8 mouse cellular contexts compared by ENCODE assay signal in genomic region chr19:5964804-5965203, GRCm38 (mm10). TPM values are rescaled to one million over a fixed set of nuclear protein-coding genes. Genes with fewer than 3 reads are reported as not detected.
A peak's percentile ranks its signal among the peaks of the same experiment; 100 is the strongest.
DNase-seq lines count a peak whose midpoint lies in the region; ATAC-seq and TF ChIP-seq lines count a peak whose summit lies in the region.

No protein-coding gene starts in this region.

- H3K9ac ChIP-seq in forebrain, embryonic 15.5 days (replicated peaks): peak overlapping the region; percentile 69; the same call in 1 of the 2 replicates
- peak overlapping the region; percentile 14; the same call in 1 of the 2 replicates for H3K9ac ChIP-seq in liver, embryonic 16.5 days (ENCODE audit: low read depth, low read length)

- H3K4me1 ChIP-seq in forebrain, embryonic 15.5 days: peaks cover 25% of the 10 kb centered on the region
- H3K4me1 ChIP-seq in liver, embryonic 16.5 days (ENCODE audit: control insufficient read depth, low read depth, low read length): peaks cover 59% of the 10 kb centered on the region

- peak overlapping the region; percentile 92 for H3K4me2 ChIP-seq in forebrain, embryonic 15.5 days (replicated peaks)
- peak overlapping the region; percentile 85 for H3K4me2 ChIP-seq in liver, embryonic 16.5 days (ENCODE audit: low read depth, low read length)

- H3K9me3 ChIP-seq in forebrain, embryonic 15.5 days: no peaks in the 10 kb centered on the region
- no peaks in the 10 kb centered on the region for H3K9me3 ChIP-seq in liver, embryonic 16.5 days (replicated peaks; ENCODE audit: control insufficient read depth, low read length)

- H3K36me3 ChIP-seq in forebrain, embryonic 15.5 days: no peaks in the 10 kb centered on the region
- H3K36me3 ChIP-seq in liver, embryonic 16.5 days (ENCODE audit: control insufficient read depth, insufficient read depth): no peaks in the 10 kb centered on the region; the same call in 1 of the 2 replicates

- ATAC-seq in forebrain, embryonic 15.5 days (replicated peaks): no peak
- no peak for ATAC-seq in liver, embryonic 16.5 days (ENCODE audit: low read depth)

- WGBS in forebrain, embryonic 15.5 days: 90% methylated on average over 2 of the region's 2 CpGs
- WGBS in liver, embryonic 16.5 days (ENCODE audit: insufficient replicate concordance): 78% methylated on average over 2 of the region's 2 CpGs

- H3K4me3 ChIP-seq in gastrocnemius, adult 2 months: peak overlapping the region; percentile 75; the same call in 1 of the 2 replicates
- peak overlapping the region; percentile 60 for H3K4me3 ChIP-seq in forebrain, embryonic 15.5 days
- peak overlapping the region; percentile 84 for H3K4me3 ChIP-seq in liver, embryonic 16.5 days (ENCODE audit: low read depth, low read length)

- intact Hi-C loops in gastrocnemius, adult 2 months (cut with DNase I): loop anchor here (1.0 to 2.0 kb wide), 4 partner anchors 49 to 162 kb away; no protein-coding TSS in a partner anchor
- intact Hi-C loops in gastrocnemius, postnatal 36 days (cut with DNase I): loop anchor here (5.0 kb wide), 1 partner anchor 157 kb away; no protein-coding TSS in a partner anchor
- intact Hi-C loops in left cerebral cortex, postnatal 10 days (cut with DNase I): loop anchor here (2.0 kb wide), 2 partner anchors 54 to 80 kb away; no protein-coding TSS in a partner anchor

- DNase-seq in gastrocnemius, adult 2 months: no peak
- no peak for DNase-seq in gastrocnemius, postnatal 36 days
- DNase-seq in B cell, adult 2 months: peak; percentile 12 to 13
- DNase-seq in left cerebral cortex, postnatal 10 days (ENCODE audit: extremely low spot score in 1 of 2, low spot score in 2 of 2): no peak
- no peak for DNase-seq in cerebellum, adult 8-10 months
- no peak for DNase-seq in right cerebral cortex, postnatal 36 days (ENCODE audit: low spot score in 2 of 2)

- H3K27me3 ChIP-seq in forebrain, embryonic 15.5 days: no peaks in the 10 kb centered on the region
- no peaks in the 10 kb centered on the region for H3K27me3 ChIP-seq in liver, embryonic 16.5 days (ENCODE audit: control insufficient read depth, insufficient read depth, low read depth, low read length)

- TF ChIP-seq CTCF in gastrocnemius, adult 2 months (IDR thresholded peaks at IDR 0.05): no peak

- peak overlapping the region; percentile 92; the same call in 1 of the 2 replicates for H3K27ac ChIP-seq in gastrocnemius, adult 2 months
- no peak overlapping the region for H3K27ac ChIP-seq in forebrain, embryonic 15.5 days (replicated peaks)
- peak overlapping the region; percentile 56 for H3K27ac ChIP-seq in liver, embryonic 16.5 days (ENCODE audit: low read length)

RNA-seq across cellular contexts. Expression of gene Pola2, which starts 0.8 kb away (rescaled TPM):
- total RNA-seq in gastrocnemius, adult 2 months (2021): 1 to 10 TPM; 8.9 to 9.2 TPM
- total RNA-seq in gastrocnemius, postnatal 36 days (2021): 10 to 100 TPM in 1 of 2 experiments, 1 to 10 TPM in 1; 8.6 to 11.6 TPM
- polyA plus RNA-seq in forebrain, embryonic 15.5 days (2015; fragmentation: Nextera tagmentation; extraction: Ambion mirVana): 35.5 and 36.2 TPM in 2 replicates
- 47.2 and 48.6 TPM in 2 replicates for polyA plus RNA-seq in liver, embryonic 16.5 days (2015; fragmentation: Nextera tagmentation; extraction: Ambion mirVana)
- total RNA-seq in left cerebral cortex, postnatal 10 days (2021): 10 to 100 TPM in 1 of 2 experiments, 1 to 10 TPM in 1; 8.0 to 10.7 TPM

RNA-seq across cellular contexts. Expression of gene Slc22a20, which starts 21.1 kb away (rescaled TPM):
- total RNA-seq in gastrocnemius, adult 2 months (2021): not detected
- not detected for total RNA-seq in gastrocnemius, postnatal 36 days (2021)
- not detected in 2 replicates for polyA plus RNA-seq in forebrain, embryonic 15.5 days (2015; fragmentation: Nextera tagmentation; extraction: Ambion mirVana)
- polyA plus RNA-seq in liver, embryonic 16.5 days (2015; fragmentation: Nextera tagmentation; extraction: Ambion mirVana): 0.06 TPM in 2 replicates
- total RNA-seq in left cerebral cortex, postnatal 10 days (2021): not detected

RNA-seq across cellular contexts. Expression of gene Cdc42ep2, which starts 40.2 kb away (rescaled TPM):
- 10 to 100 TPM in 1 of 2 experiments, 1 to 10 TPM in 1; 8.2 to 14.3 TPM for total RNA-seq in gastrocnemius, adult 2 months (2021)
- 10 to 100 TPM; 10.1 to 12.4 TPM for total RNA-seq in gastrocnemius, postnatal 36 days (2021)
- 9.1 and 10.1 TPM in 2 replicates for polyA plus RNA-seq in forebrain, embryonic 15.5 days (2015; fragmentation: Nextera tagmentation; extraction: Ambion mirVana)
- polyA plus RNA-seq in liver, embryonic 16.5 days (2015; fragmentation: Nextera tagmentation; extraction: Ambion mirVana): 2.9 and 3.6 TPM in 2 replicates
- total RNA-seq in left cerebral cortex, postnatal 10 days (2021): 1 to 10 TPM; 8.3 to 9.8 TPM

RNA-seq across cellular contexts. Expression of gene Capn1, which starts 50.9 kb away (rescaled TPM):
- 10 to 100 TPM; 87.0 to 93.7 TPM for total RNA-seq in gastrocnemius, adult 2 months (2021)
- total RNA-seq in gastrocnemius, postnatal 36 days (2021): 10 to 100 TPM; 82.6 to 95.2 TPM
- 1.6 and 1.8 TPM in 2 replicates for polyA plus RNA-seq in forebrain, embryonic 15.5 days (2015; fragmentation: Nextera tagmentation; extraction: Ambion mirVana)
- 22.2 and 23.4 TPM in 2 replicates for polyA plus RNA-seq in liver, embryonic 16.5 days (2015; fragmentation: Nextera tagmentation; extraction: Ambion mirVana)
- total RNA-seq in left cerebral cortex, postnatal 10 days (2021): 10 to 100 TPM; 18.2 to 19.3 TPM

RNA-seq across cellular contexts. Expression of gene Dpf2, which starts 52.0 kb away (rescaled TPM):
- total RNA-seq in gastrocnemius, adult 2 months (2021): 10 to 100 TPM; 87.8 to 88.4 TPM
- 10 to 100 TPM; 75.1 to 81.4 TPM for total RNA-seq in gastrocnemius, postnatal 36 days (2021)
- 120 and 137 TPM in 2 replicates for polyA plus RNA-seq in forebrain, embryonic 15.5 days (2015; fragmentation: Nextera tagmentation; extraction: Ambion mirVana)
- 48.4 and 52.8 TPM in 2 replicates for polyA plus RNA-seq in liver, embryonic 16.5 days (2015; fragmentation: Nextera tagmentation; extraction: Ambion mirVana)
- total RNA-seq in left cerebral cortex, postnatal 10 days (2021): 10 to 100 TPM; 76.8 to 80.7 TPM

Comparison
In these comparisons a context has a peak if more than half of its experiments do, and no peak if none do; other contexts are left out.
1. DNase-seq: peak in B cell, adult 2 months (2 of 2); none in gastrocnemius, adult 2 months (single experiment), gastrocnemius, postnatal 36 days (0 of 2), left cerebral cortex, postnatal 10 days (0 of 2), cerebellum, adult 8-10 months (single experiment) and right cerebral cortex, postnatal 36 days (0 of 2).
2. Peak in every context shown above with its lines, with median percentiles within 50 percentile points of each other: H3K4me3 ChIP-seq.